Mouse (Mus musculus) cortical plate, adult 2 months (tissue): ENCODE measurements at regions not wholly inside any gene's neighbourhood (a gene's known extent, or its start where the extent isn't known, plus 50 kb on each side); places are given as distances from the start of the nearest gene placed in this dataset.

Experiments
- CTCF ChIP-seq: fragments of 200-500 bp; IDR thresholded peaks from 2 replicates; pipeline ENCODE4 v1.5.1; 2011; ENCODE audit warnings: mild to moderate bottlenecking, control low read depth, low read length; ENCODE audit not compliant: insufficient read depth; ENCODE audit errors: extremely low read depth
- POLR2A ChIP-seq: fragments of 200-500 bp; IDR thresholded peaks from 2 replicates; pipeline ENCODE4 v1.6.1; 2011; ENCODE audit warnings: mild to moderate bottlenecking, low read length, control low read depth; ENCODE audit not compliant: insufficient read depth; ENCODE audit errors: extremely low read depth

GRCm38 (mm10) chr5:51679884-51680283, 112.4 kb upstream of the Ppargc1a start:
- TF ChIP-seq CTCF = no peak
- no peak for TF ChIP-seq POLR2A
